Mouse (Mus musculus) stomach, postnatal 0 days (tissue): ENCODE data around the gene Ankrd23.

Experiments used
- CTCF ChIP-seq: IDR thresholded peaks from 2 replicates; pipeline ENCODE4 v1.5.1; 2016; ENCODE audit warnings: antibody characterized with exemption, low read depth, mild to moderate bottlenecking, moderate library complexity
- EP300 ChIP-seq: optimal IDR thresholded peaks from 2 replicates; pipeline ENCODE3; 2016; ENCODE audit warnings: antibody characterized with exemption

- no peak for TF ChIP-seq CTCF
- TF ChIP-seq EP300: no peak
Observed at GRCm38 (mm10) chr1:36562388-36562787, 25.7 kb upstream of the Ankrd23 start.
